Mouse (Mus musculus) monocyte, adult 5-6 weeks (primary cell): ENCODE results near the gene Man2c1. TPM values are rescaled to one million over a fixed set of nuclear protein-coding genes. Genes with fewer than 3 reads are reported as not detected.

ENCODE experiments used
- ATAC-seq: fragments of 153-309, 156-312 bp; replicated peaks from 2 replicates; pipeline ENCODE4 v1.8.0; 2017; ENCODE audit warnings: mild to moderate bottlenecking; ENCODE audit not compliant: low TSS enrichment, insufficient number of reproducible peaks, severe bottlenecking, poor library complexity, low FRiP score
- total RNA-seq: library from RNA; stranded (forward); fragments of 200-1000, 200-491, 200-594 nt; gene quantifications from 3 replicates; pipeline ENCODE4 v1.2.3, GENCODE M21; 2017

Man2c1 gene
- total RNA-seq, 1 experiment from 2014 or later = 87.1 TPM

GRCm38 (mm10) chr9:57152331-57152730, 21.8 kb downstream of the Man2c1 start:
- ATAC-seq = no peak

DNA sequence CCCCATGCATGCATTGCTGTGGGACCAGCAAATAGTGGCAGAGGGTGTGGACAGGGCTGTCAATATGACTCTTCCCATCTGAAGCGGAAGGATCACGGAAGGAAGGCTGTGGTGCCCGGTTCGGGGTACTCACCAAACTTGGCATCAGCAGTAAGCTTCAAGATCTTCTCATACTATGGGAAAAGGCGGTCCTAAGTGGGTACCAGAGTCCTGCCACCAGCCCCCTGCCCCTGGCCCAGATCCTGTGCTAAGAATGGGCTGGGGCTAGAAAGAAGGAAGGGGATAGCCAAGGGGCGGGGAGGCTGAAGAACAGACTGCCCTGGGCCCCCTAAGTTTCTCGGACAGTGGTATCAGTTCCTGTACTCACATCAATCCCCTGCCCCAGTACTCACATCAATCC, 25.9 kb downstream of the Man2c1 start:
- no peak for ATAC-seq

GRCm38 (mm10) chr9:57156823-57157222, 26.3 kb downstream of the Man2c1 start:
- 0 out of 2 replicates have a peak, but pooled peaks have one; percentile 14 for ATAC-seq

GRCm38 (mm10) chr9:57157499-57157898, 27.0 kb downstream of the Man2c1 start:
- no peak for ATAC-seq

- peak; percentile 87 for ATAC-seq
These were observed 27.6 kb downstream of the Man2c1 start, which contains the start of gene Commd4 for GRCm38 (mm10) chr9:57158013-57158470. Gene Commd4, minus strand, starts transcription at chr9:57158331.

DNA sequence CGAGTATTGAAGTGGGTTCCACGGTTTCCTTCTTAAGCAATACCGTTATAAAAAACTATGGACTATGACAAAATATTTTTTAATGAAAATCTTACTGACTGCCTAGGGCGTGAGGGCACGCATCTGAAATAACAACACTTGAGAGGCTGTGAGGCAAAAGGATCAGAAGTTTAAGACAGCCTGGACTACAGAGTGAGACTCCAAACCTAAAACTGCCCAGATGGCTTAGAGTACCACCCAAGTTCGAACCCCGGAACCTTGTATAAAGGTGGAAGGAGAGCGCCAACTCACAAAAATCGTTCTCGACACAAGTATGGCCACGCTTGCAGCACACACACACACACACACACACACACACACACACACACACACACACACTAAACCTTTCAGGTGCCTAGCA, 28.0 kb downstream of the Man2c1 start:
- no peak for ATAC-seq

DNA sequence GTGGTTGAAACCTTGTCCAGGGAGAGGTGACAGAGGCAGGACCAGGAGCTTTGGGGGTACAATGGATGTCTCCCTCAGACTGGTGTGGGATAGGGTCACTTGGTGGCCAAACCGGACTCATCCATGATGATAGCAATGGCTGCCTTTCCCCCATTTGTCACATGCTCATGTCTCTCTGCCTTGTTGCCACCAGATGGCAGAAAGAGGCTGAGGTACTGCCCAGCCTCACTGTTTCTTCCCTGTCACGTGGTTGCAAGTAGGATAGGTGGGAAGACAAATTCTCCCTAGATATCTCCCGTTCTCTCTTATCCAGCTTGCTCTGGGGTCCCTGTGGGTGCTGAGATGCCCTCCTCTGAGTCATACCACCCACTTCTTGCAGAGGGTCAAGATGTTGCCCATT, 32.0 kb downstream of the Man2c1 start:
- ATAC-seq = no peak

GRCm38 (mm10) chr9:57163137-57163536, 32.6 kb downstream of the Man2c1 start:
- no peak for ATAC-seq

- ATAC-seq = no peak
These were observed 35.7 kb downstream of the Man2c1 start for GRCm38 (mm10) chr9:57166173-57166572.

DNA sequence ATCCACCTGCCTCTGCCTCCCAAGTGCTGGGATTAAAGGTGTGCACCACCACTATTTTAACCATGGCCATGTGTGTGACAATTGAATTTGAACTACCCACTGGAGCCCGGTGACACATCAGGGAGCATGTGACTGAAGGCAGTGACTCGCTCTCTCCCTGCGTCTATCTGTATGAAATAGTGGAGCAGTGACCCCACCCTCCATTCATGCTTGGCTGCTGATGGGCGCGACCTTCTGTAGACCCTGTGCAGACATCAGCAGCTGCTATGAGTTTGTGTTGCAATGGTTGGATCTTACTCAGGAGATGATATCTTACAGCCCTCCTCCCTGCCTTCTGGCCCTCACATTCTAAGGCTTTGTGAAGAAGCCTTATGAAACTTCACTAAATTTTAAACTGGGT, 37.9 kb downstream of the Man2c1 start:
- no peak for ATAC-seq

Other genes with a start within 250 kb of the Man2c1 start
- 7.1 to 16.9 TPM (median 7.1 TPM) in 3 replicates for gene Snx33, start 202.3 kb upstream of the Man2c1 start, total RNA-seq
- 36.1 to 44.3 TPM (median 38.6 TPM) in 3 replicates for gene Imp3, start 193.2 kb upstream of the Man2c1 start, total RNA-seq
- gene Snupn, start 179.8 kb upstream of the Man2c1 start, total RNA-seq = 3.8 to 9.4 TPM (median 6.5 TPM) in 3 replicates
- gene Ptpn9, start 135.8 kb upstream of the Man2c1 start, total RNA-seq = 13.1 to 18.7 TPM (median 16.7 TPM) in 3 replicates
- gene Sin3a, start 58.6 kb upstream of the Man2c1 start, total RNA-seq = 50.1 to 115 TPM (median 90.9 TPM) in 3 replicates
- 1.3 to 8.1 TPM (median 5.2 TPM) in 3 replicates for gene Neil1, start 17.6 kb downstream of the Man2c1 start, total RNA-seq
- gene Commd4, start 27.6 kb downstream of the Man2c1 start, total RNA-seq = 90.4 to 131 TPM (median 125 TPM) in 3 replicates
- gene Trcg1, start 105.9 kb downstream of the Man2c1 start, total RNA-seq = not detected in 3 replicates
- 11.4 to 26.8 TPM (median 12.9 TPM) in 3 replicates for gene 1700017B05Rik, start 131.9 kb downstream of the Man2c1 start, total RNA-seq